Mouse (Mus musculus): ENCODE data around the gene Epha1.

Gene Epha1

DNA sequence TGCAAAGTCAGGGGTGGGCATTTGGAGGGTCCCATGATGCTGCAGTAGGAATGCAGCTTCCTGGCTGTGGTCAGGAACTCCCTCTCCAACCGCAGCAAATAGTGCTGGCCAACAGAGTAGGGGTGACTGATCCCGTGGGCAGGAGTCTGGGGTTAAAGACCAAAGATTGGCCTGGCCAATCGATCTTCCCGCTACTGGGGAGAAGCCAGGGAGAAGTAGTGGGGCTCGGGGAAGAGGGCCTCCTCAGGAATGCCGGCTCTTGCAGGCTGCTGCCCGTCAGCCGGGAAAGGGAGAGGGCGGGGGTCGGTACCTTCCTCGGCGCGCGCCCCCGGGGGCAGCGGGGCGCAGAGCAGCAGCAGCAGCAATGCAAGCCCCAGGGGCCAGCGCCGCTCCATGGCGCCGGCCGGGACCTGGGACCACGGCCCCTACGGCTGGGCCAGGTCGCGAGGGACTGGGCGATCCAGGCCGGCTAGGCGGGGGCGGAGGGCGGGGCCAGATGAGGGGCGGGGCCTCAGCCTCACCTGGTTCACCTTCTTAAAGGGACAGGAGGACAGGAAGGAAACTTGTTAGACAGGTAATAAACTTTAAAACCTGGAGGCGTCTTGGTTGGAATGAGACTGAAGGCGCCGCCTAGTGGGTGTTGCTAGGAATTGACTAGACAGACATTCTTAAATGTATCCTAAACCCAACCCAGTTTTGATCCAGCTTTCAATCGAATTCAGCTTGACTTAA, at the start of gene Epha1:
Gene Epha1 (minus strand): TSS at position 453 of the 732 bp plus-strand sequence.
- peak; percentile 80 for DNase-seq (ENCODE audit: low read depth, low spot score)

DNA sequence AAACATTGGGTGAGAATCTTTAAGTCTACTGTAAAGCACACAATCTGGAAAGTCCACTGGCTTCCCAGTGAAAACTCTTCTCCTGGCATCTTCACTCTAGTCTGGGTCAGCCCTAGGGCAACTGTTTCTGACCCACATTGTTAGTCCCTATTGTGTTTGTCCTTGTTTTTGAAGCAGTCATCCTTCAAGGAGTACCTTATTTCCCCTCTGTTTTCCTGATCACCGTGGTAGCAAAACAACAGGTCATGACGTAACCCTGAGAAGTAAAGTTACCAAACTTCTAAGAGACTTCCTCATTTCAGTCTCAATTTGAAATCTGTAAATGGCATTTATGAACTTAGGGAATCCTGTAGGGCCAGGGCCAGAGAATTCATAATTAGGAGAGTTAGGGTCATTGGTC, 48.4 kb upstream of the Epha1 start:
- DNase-seq (ENCODE audit: low read depth, low spot score): no peak

GRCm38 (mm10) chr6:42419443-42419842, 46.4 kb upstream of the Epha1 start:
- DNase-seq (ENCODE audit: low read depth, low spot score): no peak

DNA sequence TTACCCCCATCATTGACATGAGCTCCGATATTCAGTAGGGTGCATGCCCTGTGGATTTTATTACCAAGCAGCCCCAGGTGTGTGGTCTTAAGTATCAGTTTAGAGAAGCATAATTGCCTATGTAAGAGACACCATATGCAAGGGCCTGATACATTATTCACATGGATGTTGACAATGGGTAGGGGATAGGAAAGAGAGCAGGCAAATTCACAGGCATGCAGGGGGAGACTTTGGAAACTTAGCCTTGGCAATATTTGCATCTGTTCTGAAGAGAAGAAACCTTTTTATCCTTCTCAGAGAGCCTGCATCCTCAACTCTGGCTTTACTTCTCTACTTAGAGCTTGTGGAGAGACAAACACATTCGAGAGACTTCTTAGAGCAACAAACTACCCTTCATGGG, 32.1 kb upstream of the Epha1 start, which contains the start of gene Tas2r135:
Gene Tas2r135 (plus strand): TSS at position 301 of the 400 bp plus-strand sequence.
- DNase-seq (ENCODE audit: low read depth, low spot score): no peak

- no peak for DNase-seq (ENCODE audit: low read depth, low spot score)
Observed at GRCm38 (mm10) chr6:42399938-42400337, 26.9 kb upstream of the Epha1 start, which contains the start of gene Tas2r143. Gene Tas2r143, plus strand, starts transcription at chr6:42400238.

- DNase-seq (ENCODE audit: low read depth, low spot score): no peak
Observed at GRCm38 (mm10) chr6:42398998-42399397, 25.9 kb upstream of the Epha1 start.

- DNase-seq (ENCODE audit: low read depth, low spot score): no peak
Observed at GRCm38 (mm10) chr6:42398285-42398684, 25.2 kb upstream of the Epha1 start.

DNA sequence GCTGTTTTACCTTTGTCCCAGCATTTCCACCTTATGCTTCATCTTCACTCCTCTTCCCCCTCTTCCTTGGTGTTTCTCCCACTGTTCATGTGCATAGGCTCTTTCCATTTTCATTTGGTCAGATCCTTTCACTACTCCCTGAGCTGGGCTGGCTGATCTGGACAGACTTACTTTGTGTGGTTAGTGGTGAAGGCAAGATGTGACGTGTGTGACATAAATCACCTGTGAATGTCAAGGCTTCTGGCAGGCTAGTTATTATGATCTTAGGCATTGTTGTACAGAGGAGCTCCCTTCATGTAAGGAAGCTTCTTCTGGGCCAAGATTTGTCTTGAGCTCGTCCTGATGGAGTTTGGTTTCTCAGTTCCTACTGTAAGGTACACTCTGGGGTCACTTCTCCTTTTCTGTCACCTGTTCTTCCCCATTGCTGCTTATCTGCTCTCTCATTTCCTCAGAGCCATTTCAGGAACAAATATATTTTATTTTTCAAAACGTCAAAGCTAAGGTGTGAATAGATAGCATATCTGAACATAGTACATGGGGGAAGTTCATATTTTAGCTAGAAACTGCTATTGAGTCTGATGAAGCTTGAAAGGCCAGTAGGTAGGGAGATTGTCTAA, 24.1 kb upstream of the Epha1 start:
- DNase-seq (ENCODE audit: low read depth, low spot score): no peak

- DNase-seq (ENCODE audit: low read depth, low spot score): no peak
Observed at GRCm38 (mm10) chr6:42395960-42396809, 23.1 kb upstream of the Epha1 start.

DNA sequence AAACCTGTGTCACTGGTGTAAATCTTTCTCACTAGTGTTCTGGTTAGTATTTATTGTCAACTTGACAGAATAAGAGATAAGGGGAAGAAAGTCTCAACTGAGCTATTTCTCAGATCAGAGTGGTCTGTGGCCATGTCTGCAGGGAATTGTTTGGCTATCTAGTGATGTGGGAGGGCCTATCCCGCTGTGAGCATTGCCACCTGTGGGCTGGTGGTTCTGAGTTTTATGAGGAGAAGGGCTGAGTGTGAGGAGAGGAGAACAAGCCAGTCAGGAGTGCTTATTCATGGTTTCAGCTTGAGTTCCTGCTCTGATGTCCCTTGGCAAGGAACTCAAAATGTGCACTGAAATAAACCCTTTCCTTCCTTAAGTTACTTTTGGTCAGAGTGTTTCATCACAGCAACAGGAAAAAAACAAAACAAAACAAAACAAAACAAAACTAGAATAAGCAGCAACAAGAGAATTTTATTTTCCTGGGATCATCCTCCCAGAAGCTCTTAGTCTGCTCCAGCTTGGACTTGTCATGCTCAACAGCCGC, 18.8 kb upstream of the Epha1 start:
- DNase-seq (ENCODE audit: low read depth, low spot score): no peak

DNA sequence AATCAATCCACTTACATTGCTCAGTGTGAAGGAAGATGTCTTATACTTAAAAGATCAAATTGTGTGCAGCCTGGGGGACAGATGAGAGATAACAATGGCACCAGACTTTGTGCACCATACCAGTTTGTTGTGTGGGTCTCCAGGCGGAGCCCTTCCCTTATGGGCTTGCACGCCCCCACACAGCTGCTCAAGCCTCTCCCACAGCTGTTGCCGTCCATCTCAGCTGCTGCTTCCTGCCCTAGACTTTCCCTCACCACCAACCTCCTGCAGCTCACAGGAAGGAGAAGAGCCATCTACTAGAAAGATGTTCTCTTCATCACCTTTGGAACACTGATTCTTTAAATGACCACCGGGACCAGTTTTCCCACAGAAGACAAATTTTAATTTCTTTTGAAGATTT, 12.6 kb upstream of the Epha1 start:
- no peak for DNase-seq (ENCODE audit: low read depth, low spot score)

- DNase-seq (ENCODE audit: low read depth, low spot score): no peak
Observed at GRCm38 (mm10) chr6:42383360-42383759, 10.3 kb upstream of the Epha1 start.

DNA sequence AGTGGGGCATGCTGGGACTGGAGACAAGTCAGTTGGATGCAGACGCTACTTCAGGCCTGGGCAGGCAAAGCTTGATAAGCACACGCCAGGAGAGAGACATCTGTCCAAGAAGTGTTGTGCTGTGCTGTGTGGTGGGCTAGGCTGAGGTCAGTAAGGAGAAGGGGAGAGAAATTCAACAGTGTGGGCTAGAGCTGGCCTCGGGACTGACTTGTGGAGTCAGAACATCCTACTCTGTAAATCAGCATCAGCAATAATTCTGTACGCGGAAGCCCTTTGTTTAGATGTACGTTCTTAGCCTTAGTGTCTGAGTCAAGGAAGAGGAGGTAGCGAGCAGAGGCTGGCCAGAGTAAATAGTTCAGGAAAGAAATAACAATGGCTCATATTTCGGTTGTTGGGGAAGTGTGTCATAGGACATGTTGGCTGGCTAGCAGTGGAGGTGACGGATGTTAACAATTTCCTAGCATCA, 8.9 kb upstream of the Epha1 start:
- no peak for DNase-seq (ENCODE audit: low read depth, low spot score)

DNA sequence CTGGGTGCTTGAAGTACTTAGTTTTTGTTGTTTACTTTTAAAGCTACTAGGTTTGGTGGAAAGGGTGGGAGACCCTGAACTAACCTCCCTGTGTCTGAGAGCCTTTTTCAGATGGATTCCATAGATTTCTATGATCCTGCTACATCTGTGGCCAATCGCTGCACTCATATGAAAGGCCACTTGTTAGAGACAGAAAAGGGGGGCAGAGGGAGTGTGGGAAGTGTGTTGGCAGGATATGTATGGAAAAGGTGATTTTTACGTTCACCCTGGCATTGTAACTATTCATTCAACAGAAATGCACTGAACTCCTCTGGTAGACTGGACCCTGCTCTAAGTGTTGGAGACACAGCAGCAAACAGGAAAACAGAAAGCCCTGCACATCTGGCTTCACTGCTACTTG, 8.2 kb upstream of the Epha1 start:
- DNase-seq (ENCODE audit: low read depth, low spot score): no peak

- DNase-seq (ENCODE audit: low read depth, low spot score): peak; percentile 70
Observed at GRCm38 (mm10) chr6:42380416-42381144, 7.5 kb upstream of the Epha1 start.

- DNase-seq (ENCODE audit: low read depth, low spot score): no peak
Observed at GRCm38 (mm10) chr6:42379551-42379950, 6.5 kb upstream of the Epha1 start.

DNA sequence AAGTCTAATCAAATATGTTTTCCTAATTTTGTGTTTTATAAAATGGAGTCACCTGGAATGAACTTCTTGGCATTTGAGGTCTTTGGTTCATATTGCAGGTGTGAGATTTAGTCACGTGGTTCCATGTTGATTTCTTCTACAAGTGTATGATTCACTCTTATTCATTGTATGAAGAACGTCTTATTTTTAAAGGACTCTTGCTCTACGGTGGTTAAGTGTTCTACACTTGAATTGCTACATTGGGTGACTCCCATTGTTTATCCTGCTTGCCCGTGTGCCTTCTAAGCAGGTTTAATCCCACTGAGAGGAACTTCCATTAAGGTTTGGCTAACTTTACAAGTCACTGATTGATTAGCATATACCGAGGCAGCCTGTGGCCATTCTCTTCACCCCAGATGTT, 4.2 kb upstream of the Epha1 start:
- DNase-seq (ENCODE audit: low read depth, low spot score): no peak

- no peak for DNase-seq (ENCODE audit: low read depth, low spot score)
Observed at GRCm38 (mm10) chr6:42376504-42377019, 3.5 kb upstream of the Epha1 start.

DNA sequence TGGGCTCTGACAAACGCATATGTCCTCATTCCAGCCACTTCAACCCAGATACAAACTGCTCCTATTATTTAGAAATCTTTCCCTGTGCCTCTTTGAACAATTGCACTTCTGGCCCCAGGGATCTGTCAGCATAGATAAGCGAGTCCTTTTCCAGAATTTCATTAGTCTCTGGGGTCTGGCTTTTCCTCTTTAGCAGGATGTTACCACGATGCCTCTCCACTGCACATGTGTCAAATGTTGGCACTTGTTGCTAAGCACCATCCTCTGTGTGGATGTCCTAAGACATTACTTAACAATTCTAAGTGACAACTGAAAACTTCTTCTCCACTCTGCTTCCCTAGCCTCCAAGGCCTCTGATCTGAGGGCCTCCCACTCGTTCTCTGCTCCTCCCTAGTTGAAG, 2.9 kb upstream of the Epha1 start:
- no peak for DNase-seq (ENCODE audit: low read depth, low spot score)

GRCm38 (mm10) chr6:42375131-42375530, 2.1 kb upstream of the Epha1 start:
- DNase-seq (ENCODE audit: low read depth, low spot score): no peak

GRCm38 (mm10) chr6:42374701-42375100, 1.6 kb upstream of the Epha1 start:
- no peak for DNase-seq (ENCODE audit: low read depth, low spot score)

Data from CD4-positive, CD25-positive, alpha-beta regulatory T cell, adult 2 months (primary cell).